Mouse (Mus musculus): Measurements from ENCODE around the gene Marveld1. TPM values are rescaled to one million over a fixed set of nuclear protein-coding genes. Genes with fewer than 3 reads are reported as not detected.
A peak's percentile ranks its signal among the peaks of the same experiment; 100 is the strongest.

Marveld1 gene
- polyA plus RNA-seq, 1 experiment, result 52.6 TPM

DNA sequence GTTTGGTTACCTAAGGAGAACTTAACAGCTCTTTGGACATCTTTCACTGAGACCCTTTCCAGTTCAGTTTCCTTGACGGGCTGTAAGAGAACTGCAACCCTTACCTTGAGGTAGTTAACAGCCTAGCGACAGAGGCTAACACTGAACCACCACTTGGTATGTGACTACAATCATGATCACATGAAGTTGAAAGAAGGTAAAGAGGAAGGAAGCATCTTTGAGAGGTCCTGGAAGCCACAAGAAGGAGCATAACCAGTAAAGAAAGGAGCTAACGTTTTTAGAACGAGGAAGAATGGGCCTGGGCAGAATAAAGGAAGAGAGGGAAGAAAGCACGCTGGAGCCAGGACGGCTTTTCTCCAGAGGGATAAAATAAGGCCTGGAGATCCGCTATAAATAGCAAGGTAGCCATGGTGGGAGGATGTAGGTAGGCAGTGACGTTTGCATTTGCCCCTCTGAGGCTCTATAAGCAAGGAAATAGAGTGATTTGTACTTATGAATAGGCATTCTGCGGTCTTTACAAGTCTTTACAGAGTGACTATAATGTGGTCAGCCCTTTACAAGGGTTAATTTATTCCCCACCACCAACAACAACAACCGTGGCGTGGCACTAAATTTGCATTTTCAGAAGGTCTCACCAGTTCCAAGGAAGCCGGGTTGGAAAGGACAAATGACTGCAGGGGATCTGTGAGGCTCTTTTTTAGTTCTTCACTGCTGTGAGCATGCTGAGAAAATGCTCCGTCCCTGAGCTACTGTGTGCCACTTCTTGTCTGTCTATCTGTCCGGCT is 17.5 kb upstream of the Marveld1 start:
- peak in 1 of 2 experiments; percentile 41 for DNase-seq (ENCODE audit: low read depth in 1 of 2, low spot score in 2 of 2)
- Histone ChIP-seq H3K36me3 (ENCODE audit: control insufficient read depth, insufficient read depth, low read length) (no peaks in the 10 kb centered on the region), H3K27me3 (ENCODE audit: control insufficient read depth, insufficient read depth, low read length) (no peaks in the 10 kb centered on the region), H3K4me1 (ENCODE audit: control insufficient read depth, insufficient read depth, insufficient read length) (peaks cover 8% of the 10 kb centered on the region; the same call in 1 of the 2 replicates), H3K4me3 (ENCODE audit: extremely low read depth, insufficient read depth, insufficient read length) (peak overlapping the region; percentile 71), H3K27ac (ENCODE audit: insufficient read depth, low read length) (peak overlapping the region; percentile 76)
- TF ChIP-seq POLR2A (IDR thresholded peaks at IDR 0.05; ENCODE audit: low read depth, low read length) (no peak), CTCF (IDR thresholded peaks at IDR 0.05; ENCODE audit: extremely low read depth, insufficient read depth, insufficient read length, insufficient replicate concordance) (no peak)
- WGBS, result 19% methylated on average over 14 of the region's 14 CpGs

GRCm38 (mm10) chr19:42130294-42130606 is 16.9 kb upstream of the Marveld1 start:
- WGBS, result 61% methylated on average over 3 of the region's 3 CpGs
- H3K4me1 ChIP-seq (ENCODE audit: control insufficient read depth, insufficient read depth, insufficient read length), result peaks cover 8% of the 10 kb centered on the region; the same call in 1 of the 2 replicates
- H3K27ac ChIP-seq (ENCODE audit: insufficient read depth, low read length), result peak overlapping the region; percentile 76
- H3K4me3 ChIP-seq (ENCODE audit: extremely low read depth, insufficient read depth, insufficient read length), result peak overlapping the region; percentile 5; the same call in 1 of the 2 replicates
- no peak for TF ChIP-seq CTCF (IDR thresholded peaks at IDR 0.05; ENCODE audit: extremely low read depth, insufficient read depth, insufficient read length, insufficient replicate concordance)
- TF ChIP-seq POLR2A (IDR thresholded peaks at IDR 0.05; ENCODE audit: low read depth, low read length), result no peak
- no peak for DNase-seq (ENCODE audit: low read depth in 1 of 2, low spot score in 2 of 2)
- H3K27me3 ChIP-seq (ENCODE audit: control insufficient read depth, insufficient read depth, low read length), result no peaks in the 10 kb centered on the region
- no peaks in the 10 kb centered on the region for H3K36me3 ChIP-seq (ENCODE audit: control insufficient read depth, insufficient read depth, low read length)

DNA sequence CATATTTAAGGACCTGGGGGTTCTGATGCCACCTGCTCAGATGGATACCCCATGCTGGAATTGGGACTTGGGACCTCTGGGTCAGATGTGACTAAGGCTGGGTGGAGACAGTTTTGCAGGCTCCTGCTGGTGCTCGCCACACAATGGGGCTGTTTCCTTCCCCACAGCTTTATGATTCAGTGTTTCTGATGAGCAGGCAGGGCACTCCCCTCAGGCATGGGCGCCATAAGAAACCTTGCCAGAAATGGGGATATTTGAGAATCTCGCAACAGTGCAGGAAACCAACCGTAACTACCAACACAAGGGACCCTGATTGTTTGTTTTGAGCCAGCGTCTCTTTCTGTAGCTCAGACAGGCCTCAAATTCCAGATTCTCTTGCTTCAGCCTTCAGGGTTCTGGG is 16.1 kb upstream of the Marveld1 start:
- Histone ChIP-seq H3K27me3 (ENCODE audit: control insufficient read depth, insufficient read depth, low read length) (no peaks in the 10 kb centered on the region), H3K4me3 (ENCODE audit: extremely low read depth, insufficient read depth, insufficient read length) (no peak overlapping the region), H3K4me1 (ENCODE audit: control insufficient read depth, insufficient read depth, insufficient read length) (peaks cover 8% of the 10 kb centered on the region; the same call in 1 of the 2 replicates), H3K36me3 (ENCODE audit: control insufficient read depth, insufficient read depth, low read length) (no peaks in the 10 kb centered on the region), H3K27ac (ENCODE audit: insufficient read depth, low read length) (peak overlapping the region; percentile 53)
- DNase-seq (ENCODE audit: low read depth in 1 of 2, low spot score in 2 of 2), result no peak
- 62% methylated on average over 5 of the region's 5 CpGs for WGBS
- TF ChIP-seq CTCF (IDR thresholded peaks at IDR 0.05; ENCODE audit: extremely low read depth, insufficient read depth, insufficient read length, insufficient replicate concordance) (no peak), POLR2A (IDR thresholded peaks at IDR 0.05; ENCODE audit: low read depth, low read length) (no peak)

GRCm38 (mm10) chr19:42135070-42135469 is 12.1 kb upstream of the Marveld1 start:
- Histone ChIP-seq H3K4me3 (ENCODE audit: extremely low read depth, insufficient read depth, insufficient read length) (no peak overlapping the region), H3K27me3 (ENCODE audit: control insufficient read depth, insufficient read depth, low read length) (no peaks in the 10 kb centered on the region), H3K36me3 (ENCODE audit: control insufficient read depth, insufficient read depth, low read length) (no peaks in the 10 kb centered on the region), H3K27ac (ENCODE audit: insufficient read depth, low read length) (no peak overlapping the region), H3K4me1 (ENCODE audit: control insufficient read depth, insufficient read depth, insufficient read length) (peaks cover 2% of the 10 kb centered on the region; the same call in 1 of the 2 replicates)
- no peak for DNase-seq (ENCODE audit: low read depth in 1 of 2, low spot score in 2 of 2)
- no peak for TF ChIP-seq POLR2A (IDR thresholded peaks at IDR 0.05; ENCODE audit: low read depth, low read length)
- TF ChIP-seq CTCF (IDR thresholded peaks at IDR 0.05; ENCODE audit: extremely low read depth, insufficient read depth, insufficient read length, insufficient replicate concordance), result no peak

GRCm38 (mm10) chr19:42136126-42136525 is 11.1 kb upstream of the Marveld1 start:
- H3K4me3 ChIP-seq (ENCODE audit: extremely low read depth, insufficient read depth, insufficient read length), result no peak overlapping the region
- H3K27me3 ChIP-seq (ENCODE audit: control insufficient read depth, insufficient read depth, low read length), result no peaks in the 10 kb centered on the region
- H3K27ac ChIP-seq (ENCODE audit: insufficient read depth, low read length), result no peak overlapping the region
- 78% methylated on average over 5 of the region's 5 CpGs for WGBS
- TF ChIP-seq POLR2A (IDR thresholded peaks at IDR 0.05; ENCODE audit: low read depth, low read length) (no peak), CTCF (IDR thresholded peaks at IDR 0.05; ENCODE audit: extremely low read depth, insufficient read depth, insufficient read length, insufficient replicate concordance) (no peak)
- no peaks in the 10 kb centered on the region for H3K4me1 ChIP-seq (ENCODE audit: control insufficient read depth, insufficient read depth, insufficient read length)
- H3K36me3 ChIP-seq (ENCODE audit: control insufficient read depth, insufficient read depth, low read length), result no peaks in the 10 kb centered on the region
- DNase-seq (ENCODE audit: low read depth in 1 of 2, low spot score in 2 of 2), result no peak

DNA sequence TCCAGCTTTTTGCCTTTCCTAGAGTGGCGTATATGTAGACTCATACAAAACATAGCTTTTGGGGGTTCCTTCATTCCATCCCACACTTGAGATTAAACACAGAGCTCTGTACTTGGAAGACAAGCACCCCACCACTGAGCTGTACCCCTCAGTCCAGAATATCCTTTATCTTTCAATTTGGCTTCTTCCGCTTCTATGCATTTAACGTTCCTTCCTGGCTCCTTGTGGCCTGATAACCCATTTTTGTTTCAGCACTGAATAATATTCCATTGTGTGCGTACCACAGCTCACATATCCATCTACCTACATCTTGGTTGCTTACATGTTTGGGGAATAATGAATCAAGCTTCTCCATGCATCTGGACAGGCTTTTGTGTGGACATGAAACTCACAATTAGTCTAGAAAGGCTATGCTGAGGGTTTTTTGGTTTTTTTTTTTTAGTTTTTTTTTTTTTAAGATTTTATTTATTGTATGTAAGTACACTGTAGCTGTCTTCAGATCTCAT is 10.0 kb upstream of the Marveld1 start:
- H3K27me3 ChIP-seq (ENCODE audit: control insufficient read depth, insufficient read depth, low read length), result no peaks in the 10 kb centered on the region
- H3K4me1 ChIP-seq (ENCODE audit: control insufficient read depth, insufficient read depth, insufficient read length), result no peaks in the 10 kb centered on the region
- 91% methylated on average over 4 of the region's 4 CpGs for WGBS
- no peak for DNase-seq (ENCODE audit: low read depth in 1 of 2, low spot score in 2 of 2)
- H3K36me3 ChIP-seq (ENCODE audit: control insufficient read depth, insufficient read depth, low read length), result no peaks in the 10 kb centered on the region
- H3K27ac ChIP-seq (ENCODE audit: insufficient read depth, low read length), result no peak overlapping the region
- no peak for TF ChIP-seq POLR2A (IDR thresholded peaks at IDR 0.05; ENCODE audit: low read depth, low read length)
- TF ChIP-seq CTCF (IDR thresholded peaks at IDR 0.05; ENCODE audit: extremely low read depth, insufficient read depth, insufficient read length, insufficient replicate concordance), result no peak
- H3K4me3 ChIP-seq (ENCODE audit: extremely low read depth, insufficient read depth, insufficient read length), result no peak overlapping the region
